Mouse (Mus musculus) inflammation-experienced regulatory T-cells, adult 6 months (primary cell): ENCODE data around the gene Emg1. TPM values are rescaled to one million over a fixed set of nuclear protein-coding genes. Genes with fewer than 3 reads are reported as not detected.

Experiments
- ATAC-seq: one replicate; pipeline ENCODE4 v1.8.0; 2017
- polyA plus RNA-seq, 3 experiments: library from polyadenylated mRNA; unstranded; fragments of 100-300 nt; shearing (Covaris generic); gene quantifications; one replicate each; pipeline ENCODE4 v1.2.1; 2017

Gene Emg1
- polyA plus RNA-seq, 3 experiments from 2014 or later = 373 to 490 (median 480) TPM

- no peak for ATAC-seq
These were observed 33.2 kb downstream of the Emg1 start for GRCm38 (mm10) chr6:124678769-124679168.

GRCm38 (mm10) chr6:124676171-124676570 is 35.8 kb downstream of the Emg1 start:
- no peak for ATAC-seq

GRCm38 (mm10) chr6:124674591-124674990 is 37.4 kb downstream of the Emg1 start:
- ATAC-seq = no peak

GRCm38 (mm10) chr6:124673619-124674018 is 38.4 kb downstream of the Emg1 start:
- ATAC-seq = no peak

GRCm38 (mm10) chr6:124672100-124672499 is 39.9 kb downstream of the Emg1 start:
- ATAC-seq = no peak

GRCm38 (mm10) chr6:124670281-124670900 is 41.6 kb downstream of the Emg1 start:
- no peak for ATAC-seq

GRCm38 (mm10) chr6:124669234-124669859 is 42.6 kb downstream of the Emg1 start:
- no peak for ATAC-seq

GRCm38 (mm10) chr6:124665011-124665410 is 47.0 kb downstream of the Emg1 start:
- ATAC-seq = no peak

- no peak for ATAC-seq
These were observed 47.7 kb downstream of the Emg1 start for GRCm38 (mm10) chr6:124664256-124664655.

GRCm38 (mm10) chr6:124663424-124663795 is 48.6 kb downstream of the Emg1 start:
- ATAC-seq = no peak

GRCm38 (mm10) chr6:124662477-124663423 is 49.2 kb downstream of the Emg1 start, which contains the start of gene Lpcat3:
TSS of gene Lpcat3 (plus strand) at chr6:124663027.
- peak; percentile 99 for ATAC-seq

GRCm38 (mm10) chr6:124661995-124662394 is 50.0 kb downstream of the Emg1 start:
- no peak for ATAC-seq

- ATAC-seq = no peak
These were observed 50.7 kb downstream of the Emg1 start for GRCm38 (mm10) chr6:124661156-124661806.

GRCm38 (mm10) chr6:124658067-124658466 is 53.9 kb downstream of the Emg1 start:
- ATAC-seq = no peak

GRCm38 (mm10) chr6:124655893-124656292 is 56.1 kb downstream of the Emg1 start:
- ATAC-seq = no peak

Other genes with a start within 250 kb of the Emg1 start
- gene Clstn3, start 247.4 kb downstream of the Emg1 start, polyA plus RNA-seq = not detected
- gene C1rl, start 219.1 kb downstream of the Emg1 start, polyA plus RNA-seq = not detected
- under 1 TPM; 0.19 to 0.44 (median 0.43) TPM for gene C1ra, start 199.8 kb downstream of the Emg1 start, polyA plus RNA-seq
- gene C1s1, start 169.8 kb downstream of the Emg1 start, polyA plus RNA-seq = not detected
- not detected for gene C1rb, start 141.9 kb downstream of the Emg1 start, polyA plus RNA-seq
- gene C1s2, start 76.1 kb downstream of the Emg1 start, polyA plus RNA-seq = not detected
- gene Lpcat3, start 49.2 kb downstream of the Emg1 start, polyA plus RNA-seq = 10 to 100 TPM; 20.3 to 27.2 (median 24.9) TPM
- gene Phb2, start 158 bp upstream of the Emg1 start, polyA plus RNA-seq = 10 to 100 TPM; 60.8 to 70.7 (median 70.0) TPM
- 100 to 1,000 TPM; 143 to 191 (median 176) TPM for gene Ptpn6, start 26.5 kb upstream of the Emg1 start, polyA plus RNA-seq
- gene Grcc10, start 29.2 kb upstream of the Emg1 start, polyA plus RNA-seq = 100 to 1,000 TPM; 415 to 626 (median 536) TPM
- gene Gm45234, start 43.8 kb upstream of the Emg1 start, polyA plus RNA-seq = not detected
- gene Atn1, start 44.3 kb upstream of the Emg1 start, polyA plus RNA-seq = 1 to 10 TPM; 4.8 to 5.4 (median 5.2) TPM
- 10 to 100 TPM in 2 of 3 experiments, 1 to 10 TPM in 1; 3.5 to 23.1 (median 12.8) TPM for gene Eno2, start 57.5 kb upstream of the Emg1 start, polyA plus RNA-seq
- gene Lrrc23, start 67.5 kb upstream of the Emg1 start, polyA plus RNA-seq = 1 to 10 TPM; 1.5 to 4.2 (median 3.4) TPM
- 1 to 10 TPM; 1.5 to 3.2 (median 2.1) TPM for gene Spsb2, start 96.5 kb upstream of the Emg1 start, polyA plus RNA-seq
- 10 to 100 TPM; 77.6 to 91.2 (median 82.5) TPM for gene Tpi1, start 102.1 kb upstream of the Emg1 start, polyA plus RNA-seq
- 10 to 100 TPM; 69.1 to 81.5 (median 73.8) TPM for gene Usp5, start 117.3 kb upstream of the Emg1 start, polyA plus RNA-seq
- 100 to 1,000 TPM in 1 of 3 experiments, 10 to 100 TPM in 1, 1 to 10 TPM in 1; 7.6 to 142 (median 17.9) TPM for gene Cdca3, start 117.4 kb upstream of the Emg1 start, polyA plus RNA-seq
- gene Gnb3, start 128.1 kb upstream of the Emg1 start, polyA plus RNA-seq = under 1 TPM in 2 of 3 experiments, not detected in 1; 0.44 to 0.48 TPM
- under 1 TPM in 2 of 3 experiments, not detected in 1; 0.30 to 0.36 TPM for gene P3h3, start 145.6 kb upstream of the Emg1 start, polyA plus RNA-seq
- gene Gpr162, start 151.8 kb upstream of the Emg1 start, polyA plus RNA-seq = under 1 TPM in 2 of 3 experiments, not detected in 1; 0.16 to 0.19 TPM
- 100 to 1,000 TPM; 319 to 446 (median 407) TPM for gene Cd4, start 176.0 kb upstream of the Emg1 start, polyA plus RNA-seq
- 10 to 100 TPM; 30.8 to 40.1 (median 38.3) TPM for gene Lag3, start 199.5 kb upstream of the Emg1 start, polyA plus RNA-seq
- 10 to 100 TPM in 2 of 3 experiments, 1 to 10 TPM in 1; 9.5 to 15.5 (median 12.1) TPM for gene Ptms, start 207.9 kb upstream of the Emg1 start, polyA plus RNA-seq
- gene Mlf2, start 219.2 kb upstream of the Emg1 start, polyA plus RNA-seq = 10 to 100 TPM; 35.6 to 70.5 (median 42.2) TPM